Mouse (Mus musculus): ENCODE measurements around the gene Tstd2. TPM values are rescaled to one million over a fixed set of nuclear protein-coding genes. Genes with fewer than 3 reads are reported as not detected.

Gene Tstd2
- total and polyA plus RNA-seq, 3 experiments, result 27.8 to 30.1 TPM; not detected in 1

DNA sequence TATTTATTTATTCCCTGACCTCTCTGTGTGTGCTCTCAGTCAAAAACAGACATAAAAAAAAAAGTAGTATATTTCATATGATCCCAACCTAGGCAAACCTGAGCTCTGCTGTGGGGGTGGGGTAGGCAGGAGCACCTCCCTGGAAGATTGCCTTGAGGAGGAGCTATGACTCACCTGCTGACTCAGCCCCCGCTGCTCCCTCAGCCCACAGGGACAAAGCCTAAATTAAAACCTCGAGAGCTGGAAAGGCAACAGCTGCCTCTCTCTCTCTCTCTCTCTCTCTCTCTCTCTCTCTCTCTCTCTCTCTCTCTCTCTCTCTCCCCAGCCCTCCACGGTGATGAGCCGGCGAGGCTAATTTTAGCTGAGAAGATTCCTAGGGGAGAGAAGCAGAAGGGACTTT, 50.6 kb downstream of the Tstd2 start:
- peak; percentile 36 for DNase-seq (ENCODE audit: low read depth, low spot score)
- Histone ChIP-seq H3K79me2 (ENCODE audit: control insufficient read depth, insufficient read depth, low read length, poor library complexity) (no peaks in the 10 kb centered on the region), H3K4me3 (ENCODE audit: control insufficient read depth in 1 of 2, insufficient read depth in 1 of 2, low read depth in 2 of 2, low read length in 2 of 2) (no peak overlapping the region), H3K9ac (ENCODE audit: control insufficient read depth, low read depth, low read length, poor library complexity, severe bottlenecking) (no peak overlapping the region), H3K9me3 (replicated peaks; ENCODE audit: insufficient read depth, low read length) (no peaks in the 10 kb centered on the region), H3K27me3 (ENCODE audit: control insufficient read depth in 1 of 2, insufficient read depth in 2 of 2, low read length in 2 of 2) (no peaks in the 10 kb centered on the region), H3K27ac (ENCODE audit: control insufficient read depth, low read depth, low read length) (no peak overlapping the region), H3K36me3 (ENCODE audit: control insufficient read depth in 1 of 2, insufficient read depth in 2 of 2, low read length in 2 of 2) (peaks cover 0 to 4% of the 10 kb centered on the region in 2 experiments; a peak in 2 of 4 replicates), H3K4me1 (ENCODE audit: control insufficient read depth in 1 of 2, insufficient read depth in 2 of 2, low read length in 2 of 2) (peaks cover 0 to 12% of the 10 kb centered on the region in 2 experiments; a peak in 1 of 4 replicates)
- TF ChIP-seq RCOR1 (IDR thresholded peaks at IDR 0.05; ENCODE audit: low read depth, low read length) (no peak), ELF1 (IDR thresholded peaks at IDR 0.05; ENCODE audit: low read depth, low read length) (no peak), MAZ (IDR thresholded peaks at IDR 0.05; ENCODE audit: low read depth, low read length) (no peak), JUND (IDR thresholded peaks at IDR 0.05; ENCODE audit: low read depth, low read length) (peak; percentile 77; the same call in 1 of the 2 replicates), NELFE (IDR thresholded peaks at IDR 0.05; ENCODE audit: low read depth, low read length) (no peak), MEF2A (IDR thresholded peaks at IDR 0.05; ENCODE audit: extremely low read depth, insufficient replicate concordance, low read depth, low read length, poor library complexity, severe bottlenecking) (no peak), CHD2 (IDR thresholded peaks at IDR 0.05; ENCODE audit: low read length) (no peak), GATA1 (IDR thresholded peaks at IDR 0.05; ENCODE audit: low read depth, low read length) (no peak), SMC3 (IDR thresholded peaks at IDR 0.05; ENCODE audit: low read depth, low read length) (no peak), MYB (IDR thresholded peaks at IDR 0.05; ENCODE audit: low read depth, low read length) (no peak), CTCF (IDR thresholded peaks at IDR 0.05 in 2 of 3, conservative IDR thresholded peaks at IDR 0.05 in 1 of 3; ENCODE audit: control insufficient read depth in 1 of 3, insufficient read depth in 1 of 3, low read depth in 2 of 3, low read length in 3 of 3, poor library complexity in 1 of 3, severe bottlenecking in 1 of 3) (no peak), BHLHE40 (IDR thresholded peaks at IDR 0.05; ENCODE audit: borderline replicate concordance, low read depth, low read length) (no peak), ETS1 (IDR thresholded peaks at IDR 0.05; ENCODE audit: low read depth, low read length) (no peak; the same call in 1 of the 2 replicates), MAFK (IDR thresholded peaks at IDR 0.05; ENCODE audit: borderline replicate concordance, low read depth, low read length) (0 out of 2 replicates have a peak, but pooled peaks have one; percentile 9), ZC3H11A (IDR thresholded peaks at IDR 0.05; ENCODE audit: low read depth, low read length) (no peak)

GRCm38 (mm10) chr4:46087427-46087771, 51.1 kb downstream of the Tstd2 start:
- no peaks in the 10 kb centered on the region for H3K9me3 ChIP-seq (replicated peaks; ENCODE audit: insufficient read depth, low read length)
- H3K4me1 ChIP-seq (ENCODE audit: control insufficient read depth in 1 of 2, insufficient read depth in 2 of 2, low read length in 2 of 2), result peaks cover 0 to 9% of the 10 kb centered on the region in 2 experiments; a peak in 1 of 4 replicates
- no peaks in the 10 kb centered on the region for H3K79me2 ChIP-seq (ENCODE audit: control insufficient read depth, insufficient read depth, low read length, poor library complexity)
- H3K9ac ChIP-seq (ENCODE audit: control insufficient read depth, low read depth, low read length, poor library complexity, severe bottlenecking), result no peak overlapping the region
- TF ChIP-seq UBTF (IDR thresholded peaks at IDR 0.05; ENCODE audit: borderline replicate concordance, insufficient read depth, low read depth, low read length) (no peak), E2F4 (IDR thresholded peaks at IDR 0.05; ENCODE audit: borderline replicate concordance, low read depth, low read length) (no peak), TAL1 (IDR thresholded peaks at IDR 0.05; ENCODE audit: low read length) (no peak), MYC (IDR thresholded peaks at IDR 0.05; ENCODE audit: low read depth, low read length) (no peak), JUND (IDR thresholded peaks at IDR 0.05; ENCODE audit: low read depth, low read length) (no peak), EP300 (IDR thresholded peaks at IDR 0.05; ENCODE audit: low read depth in 1 of 2, low read length in 2 of 2) (no peak), RAD21 (IDR thresholded peaks at IDR 0.05; ENCODE audit: low read depth, low read length) (no peak), SIN3A (IDR thresholded peaks at IDR 0.05; ENCODE audit: low read length) (no peak), BHLHE40 (IDR thresholded peaks at IDR 0.05; ENCODE audit: borderline replicate concordance, low read depth, low read length) (no peak), MAZ (IDR thresholded peaks at IDR 0.05; ENCODE audit: low read depth, low read length) (no peak), MYB (IDR thresholded peaks at IDR 0.05; ENCODE audit: low read depth, low read length) (no peak), TCF12 (IDR thresholded peaks at IDR 0.05; ENCODE audit: low read depth, low read length) (no peak), ZKSCAN1 (IDR thresholded peaks at IDR 0.05; ENCODE audit: low read depth, low read length) (no peak)
- H3K27ac ChIP-seq (ENCODE audit: control insufficient read depth, low read depth, low read length), result no peak overlapping the region
- peaks cover 0 to 4% of the 10 kb centered on the region in 2 experiments; a peak in 2 of 4 replicates for H3K36me3 ChIP-seq (ENCODE audit: control insufficient read depth in 1 of 2, insufficient read depth in 2 of 2, low read length in 2 of 2)
- no peak for DNase-seq (ENCODE audit: low read depth, low spot score)
- H3K27me3 ChIP-seq (ENCODE audit: control insufficient read depth in 1 of 2, insufficient read depth in 2 of 2, low read length in 2 of 2), result no peaks in the 10 kb centered on the region
- H3K4me3 ChIP-seq (ENCODE audit: control insufficient read depth in 1 of 2, insufficient read depth in 1 of 2, low read depth in 2 of 2, low read length in 2 of 2), result no peak overlapping the region

Data from MEL (cell line).